Mouse (Mus musculus) embryonic fibroblast, embryonic 13.5 days (primary cell): ENCODE measurements around the gene Crabp2.

ENCODE experiments used
- CTCF ChIP-seq: IDR thresholded peaks from 2 replicates; pipeline ENCODE4 v1.5.1; 2011; ENCODE audit warnings: mild to moderate bottlenecking, control low read depth, low read length, moderate library complexity, borderline replicate concordance; ENCODE audit not compliant: insufficient read depth
- POLR2A ChIP-seq: IDR thresholded peaks from 2 replicates; pipeline ENCODE4 v1.6.1; 2011; ENCODE audit warnings: low read depth, mild to moderate bottlenecking, control low read depth, low read length, moderate library complexity

- TF ChIP-seq CTCF (no peak), POLR2A (no peak)
Measured at GRCm38 (mm10) chr3:87927452-87927851, 21.0 kb upstream of the Crabp2 start.
